Mouse (Mus musculus) C2C12 (cell line): ENCODE results near the gene Lnpep.

Experiments used
- CTCF ChIP-seq: IDR thresholded peaks from one replicate; pipeline ENCODE4 v1.5.1; 2011; ENCODE audit not compliant: control insufficient read depth, insufficient read depth, insufficient read length
- FOSL1 ChIP-seq: IDR thresholded peaks from one replicate; pipeline ENCODE4 v1.8.0; 2011; ENCODE audit warnings: mild to moderate bottlenecking, low read length; ENCODE audit not compliant: poor library complexity, insufficient read depth, severe bottlenecking
- MAX ChIP-seq: IDR thresholded peaks from one replicate; pipeline ENCODE4 v1.6.1; 2011; ENCODE audit warnings: mild to moderate bottlenecking, control low read depth
- MYOD1 ChIP-seq: IDR thresholded peaks from one replicate; pipeline ENCODE4 v1.6.1; 2011; ENCODE audit warnings: low read depth; ENCODE audit not compliant: control insufficient read depth, insufficient read length
- MYOG ChIP-seq: IDR thresholded peaks from one replicate; pipeline ENCODE4 v1.6.1; 2011; ENCODE audit not compliant: control insufficient read depth, insufficient read length; ENCODE audit errors: extremely low read depth
- USF1 ChIP-seq: IDR thresholded peaks from one replicate; pipeline ENCODE4 v1.6.1; 2011; ENCODE audit warnings: low read depth, mild to moderate bottlenecking, control low read depth, moderate library complexity

- TF ChIP-seq CTCF (no peak), USF1 (no peak), MYOD1 (no peak), FOSL1 (no peak), MAX (no peak), MYOG (no peak)
Measured at GRCm38 (mm10) chr17:17581234-17581633, 43.6 kb downstream of the Lnpep start.
